Mouse (Mus musculus): ENCODE measurements around the gene B4galt4. TPM values are rescaled to one million over a fixed set of nuclear protein-coding genes. Genes with fewer than 3 reads are reported as not detected.

B4galt4 gene
- polyA plus RNA-seq, 1 experiment = not detected

- Histone ChIP-seq H3K9me3 (ENCODE audit: control insufficient read depth, low read length) (no peaks in the 10 kb centered on the region), H3K4me3 (replicated peaks) (no peak overlapping the region), H3K4me1 (ENCODE audit: control insufficient read depth) (no peaks in the 10 kb centered on the region), H3K27me3 (ENCODE audit: control insufficient read depth) (peaks cover 27% of the 10 kb centered on the region), H3K36me3 (ENCODE audit: control insufficient read depth) (no peaks in the 10 kb centered on the region)
- TF ChIP-seq TAL1 (IDR thresholded peaks at IDR 0.05; ENCODE audit: low read length) (no peak), GATA1 (IDR thresholded peaks at IDR 0.05; ENCODE audit: low read length) (no peak)
Measured at GRCm38 (mm10) chr16:38772906-38773496, 30.9 kb downstream of the B4galt4 start.

GRCm38 (mm10) chr16:38774964-38775746 is 33.1 kb downstream of the B4galt4 start:
- peaks cover 25% of the 10 kb centered on the region for H3K27me3 ChIP-seq (ENCODE audit: control insufficient read depth)
- H3K4me1 ChIP-seq (ENCODE audit: control insufficient read depth) = no peaks in the 10 kb centered on the region
- TF ChIP-seq TAL1 (IDR thresholded peaks at IDR 0.05; ENCODE audit: low read length) = no peak
- TF ChIP-seq GATA1 (IDR thresholded peaks at IDR 0.05; ENCODE audit: low read length) = no peak
- no peak overlapping the region for H3K4me3 ChIP-seq (replicated peaks)
- no peaks in the 10 kb centered on the region for H3K9me3 ChIP-seq (ENCODE audit: control insufficient read depth, low read length)
- H3K36me3 ChIP-seq (ENCODE audit: control insufficient read depth) = no peaks in the 10 kb centered on the region

DNA sequence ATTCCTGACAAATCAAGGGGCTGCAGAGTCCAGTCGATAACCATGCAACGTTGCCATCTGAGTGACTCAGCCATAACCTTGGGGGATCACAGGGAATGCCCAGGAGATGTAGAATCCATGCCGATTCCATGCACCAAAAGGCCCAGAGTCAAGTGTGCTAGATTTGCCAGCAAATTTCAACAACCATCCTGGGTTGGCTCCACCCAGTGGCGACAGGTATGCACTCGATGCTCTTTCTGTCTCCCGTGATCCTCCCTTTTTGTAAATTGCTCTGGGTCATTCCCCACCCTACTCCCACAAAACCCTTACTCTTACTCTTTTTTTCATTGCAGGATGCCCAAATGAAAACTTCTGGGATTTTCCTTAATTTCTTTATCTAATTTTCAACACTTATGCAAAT is 34.3 kb downstream of the B4galt4 start:
- H3K4me3 ChIP-seq (replicated peaks) = no peak overlapping the region
- no peaks in the 10 kb centered on the region for H3K4me1 ChIP-seq (ENCODE audit: control insufficient read depth)
- no peaks in the 10 kb centered on the region for H3K36me3 ChIP-seq (ENCODE audit: control insufficient read depth)
- peaks cover 26% of the 10 kb centered on the region for H3K27me3 ChIP-seq (ENCODE audit: control insufficient read depth)
- TF ChIP-seq GATA1 (IDR thresholded peaks at IDR 0.05; ENCODE audit: low read length) (no peak), TAL1 (IDR thresholded peaks at IDR 0.05; ENCODE audit: low read length) (no peak)
- H3K9me3 ChIP-seq (ENCODE audit: control insufficient read depth, low read length) = no peaks in the 10 kb centered on the region

DNA sequence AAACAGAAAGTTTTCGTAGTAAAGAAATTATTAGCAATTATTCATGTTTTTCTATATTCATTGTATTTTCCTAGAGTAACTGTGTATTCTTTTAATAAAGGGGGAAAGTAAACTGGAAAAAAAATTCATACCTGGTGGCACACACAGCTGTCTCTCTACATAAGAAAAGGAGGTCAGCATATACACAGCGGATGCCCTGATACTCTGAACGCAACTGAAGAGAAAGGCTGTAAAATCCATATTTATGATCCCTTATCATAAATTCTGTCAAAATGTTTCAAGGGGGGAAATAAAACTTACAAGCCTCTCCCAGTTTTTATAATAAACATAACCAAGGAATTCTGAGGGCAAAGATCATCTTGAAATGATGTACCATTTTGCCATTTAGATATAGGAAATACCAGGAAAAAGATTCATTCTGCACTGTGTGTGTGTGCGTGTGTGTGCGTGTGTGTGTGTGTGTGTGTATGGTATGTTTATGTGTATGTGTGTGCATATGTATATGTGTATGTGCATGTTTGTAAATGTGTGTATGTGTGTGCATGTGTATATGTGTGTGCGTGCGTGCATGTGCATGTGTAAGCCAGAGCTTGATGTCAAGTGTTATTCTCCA is 39.0 kb downstream of the B4galt4 start:
- Histone ChIP-seq H3K4me1 (ENCODE audit: control insufficient read depth) (no peaks in the 10 kb centered on the region), H3K27me3 (ENCODE audit: control insufficient read depth) (peaks cover 20% of the 10 kb centered on the region), H3K9me3 (ENCODE audit: control insufficient read depth, low read length) (no peaks in the 10 kb centered on the region), H3K36me3 (ENCODE audit: control insufficient read depth) (no peaks in the 10 kb centered on the region), H3K4me3 (replicated peaks) (no peak overlapping the region)
- TF ChIP-seq TAL1 (IDR thresholded peaks at IDR 0.05; ENCODE audit: low read length) = no peak
- no peak for TF ChIP-seq GATA1 (IDR thresholded peaks at IDR 0.05; ENCODE audit: low read length)

- no peak for TF ChIP-seq GATA1 (IDR thresholded peaks at IDR 0.05; ENCODE audit: low read length)
- no peak for TF ChIP-seq TAL1 (IDR thresholded peaks at IDR 0.05; ENCODE audit: low read length)
- peaks cover 16% of the 10 kb centered on the region for H3K27me3 ChIP-seq (ENCODE audit: control insufficient read depth)
- no peak overlapping the region for H3K4me3 ChIP-seq (replicated peaks)
- H3K36me3 ChIP-seq (ENCODE audit: control insufficient read depth) = no peaks in the 10 kb centered on the region
- H3K4me1 ChIP-seq (ENCODE audit: control insufficient read depth) = no peaks in the 10 kb centered on the region
- H3K9me3 ChIP-seq (ENCODE audit: control insufficient read depth, low read length) = no peaks in the 10 kb centered on the region
Measured at GRCm38 (mm10) chr16:38781946-38782345, 39.9 kb downstream of the B4galt4 start.

DNA sequence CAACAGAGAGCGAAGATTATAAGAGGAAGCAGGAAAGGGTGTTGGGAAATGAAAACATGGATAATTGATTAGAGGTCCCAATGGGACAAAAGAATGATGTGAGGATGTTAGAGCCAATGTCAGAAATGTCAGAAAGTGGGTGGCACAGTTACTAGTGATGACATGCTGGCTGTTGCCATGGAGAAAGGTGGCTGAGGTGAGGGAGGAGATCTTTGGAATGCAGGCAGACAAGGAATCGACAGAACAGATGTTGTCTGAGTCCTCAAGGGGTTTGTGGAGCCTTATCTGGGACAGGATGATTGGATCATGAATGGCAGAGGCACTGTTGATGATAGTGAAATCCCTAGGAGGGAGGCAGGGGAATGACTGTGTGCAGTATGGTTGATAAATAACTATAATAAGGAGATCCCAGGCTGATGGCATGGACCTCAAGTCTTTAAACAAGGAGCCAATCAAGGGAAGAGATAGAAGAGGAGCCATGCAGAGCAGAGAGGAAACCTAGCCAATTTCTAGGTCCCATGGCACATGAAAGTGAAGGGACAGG is 40.5 kb downstream of the B4galt4 start:
- H3K9me3 ChIP-seq (ENCODE audit: control insufficient read depth, low read length) = no peaks in the 10 kb centered on the region
- no peak for TF ChIP-seq GATA1 (IDR thresholded peaks at IDR 0.05; ENCODE audit: low read length)
- peaks cover 16% of the 10 kb centered on the region for H3K27me3 ChIP-seq (ENCODE audit: control insufficient read depth)
- no peaks in the 10 kb centered on the region for H3K36me3 ChIP-seq (ENCODE audit: control insufficient read depth)
- no peaks in the 10 kb centered on the region for H3K4me1 ChIP-seq (ENCODE audit: control insufficient read depth)
- H3K4me3 ChIP-seq (replicated peaks) = no peak overlapping the region

DNA sequence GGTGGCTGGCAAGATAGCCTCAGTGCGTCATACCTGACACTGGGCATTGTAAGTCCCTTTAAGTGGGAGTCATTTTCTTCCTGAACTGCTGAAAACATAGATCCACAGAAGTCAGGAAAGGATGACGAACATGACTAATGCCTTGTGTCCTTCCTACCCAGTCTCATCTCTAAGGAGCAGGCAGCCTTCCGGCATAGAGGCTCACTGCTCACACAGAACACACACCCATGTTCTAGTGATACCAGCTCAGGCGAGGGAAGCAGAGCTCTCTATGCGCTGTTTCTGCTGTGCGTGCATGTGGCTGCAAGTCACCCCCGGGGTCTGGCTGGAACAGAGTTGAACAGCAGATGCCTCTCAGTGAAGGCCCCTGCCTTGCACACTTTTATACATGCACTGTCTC is 43.2 kb downstream of the B4galt4 start:
- Histone ChIP-seq H3K4me1 (ENCODE audit: control insufficient read depth) (no peaks in the 10 kb centered on the region), H3K4me3 (replicated peaks) (no peak overlapping the region), H3K36me3 (ENCODE audit: control insufficient read depth) (no peaks in the 10 kb centered on the region), H3K27me3 (ENCODE audit: control insufficient read depth) (peaks cover 16% of the 10 kb centered on the region), H3K9me3 (ENCODE audit: control insufficient read depth, low read length) (no peaks in the 10 kb centered on the region)
- no peak for TF ChIP-seq GATA1 (IDR thresholded peaks at IDR 0.05; ENCODE audit: low read length)
- no peak for TF ChIP-seq TAL1 (IDR thresholded peaks at IDR 0.05; ENCODE audit: low read length)

DNA sequence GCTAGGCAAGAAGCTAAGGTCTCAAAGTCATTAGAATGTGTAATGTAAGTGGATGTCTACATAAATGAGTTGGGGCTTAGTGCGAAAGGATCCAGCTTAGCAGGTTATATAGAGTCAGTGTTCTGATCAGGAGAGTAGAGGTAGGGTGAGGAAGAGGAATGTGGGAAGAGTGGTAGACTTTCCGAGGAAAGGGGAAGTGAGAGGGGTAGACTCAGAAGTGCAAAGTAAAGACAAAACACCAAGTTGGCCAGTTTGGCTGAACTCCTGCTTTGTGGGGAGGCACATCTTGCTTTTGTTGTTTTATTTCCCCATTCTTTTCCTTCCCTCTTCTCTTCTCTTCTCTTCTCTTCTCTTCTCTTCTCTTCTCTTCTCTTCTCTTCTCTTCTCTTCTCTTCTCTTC is 47.0 kb downstream of the B4galt4 start:
- no peak for TF ChIP-seq TAL1 (IDR thresholded peaks at IDR 0.05; ENCODE audit: low read length)
- no peak for TF ChIP-seq GATA1 (IDR thresholded peaks at IDR 0.05; ENCODE audit: low read length)
- Histone ChIP-seq H3K9me3 (ENCODE audit: control insufficient read depth, low read length) (no peaks in the 10 kb centered on the region), H3K27me3 (ENCODE audit: control insufficient read depth) (peaks cover 8% of the 10 kb centered on the region), H3K4me1 (ENCODE audit: control insufficient read depth) (no peaks in the 10 kb centered on the region), H3K36me3 (ENCODE audit: control insufficient read depth) (no peaks in the 10 kb centered on the region), H3K4me3 (replicated peaks) (no peak overlapping the region)

DNA sequence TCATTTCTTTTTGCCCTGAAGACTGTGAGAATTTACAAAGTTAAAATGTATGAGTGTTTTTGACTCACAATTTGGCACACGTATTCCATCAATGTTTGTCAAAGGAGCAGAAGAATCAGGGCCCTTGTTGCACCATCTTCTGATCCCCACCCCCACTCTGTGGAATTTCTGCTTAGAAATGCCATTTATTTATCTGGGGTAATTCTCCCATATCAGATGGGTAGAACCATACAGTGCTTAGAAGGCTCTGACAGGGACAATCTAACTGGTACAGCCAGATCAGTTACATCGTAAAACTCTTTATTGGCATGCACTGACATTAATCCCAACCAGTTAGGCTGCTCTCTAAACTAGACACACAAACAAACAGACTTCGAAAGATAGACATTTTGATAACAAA is 47.9 kb downstream of the B4galt4 start:
- Histone ChIP-seq H3K9me3 (ENCODE audit: control insufficient read depth, low read length) (no peaks in the 10 kb centered on the region), H3K36me3 (ENCODE audit: control insufficient read depth) (no peaks in the 10 kb centered on the region), H3K4me3 (replicated peaks) (no peak overlapping the region), H3K27me3 (ENCODE audit: control insufficient read depth) (peaks cover 3% of the 10 kb centered on the region; the same call in 1 of the 2 replicates), H3K4me1 (ENCODE audit: control insufficient read depth) (no peaks in the 10 kb centered on the region)
- TF ChIP-seq TAL1 (IDR thresholded peaks at IDR 0.05; ENCODE audit: low read length) = no peak
- no peak for TF ChIP-seq GATA1 (IDR thresholded peaks at IDR 0.05; ENCODE audit: low read length)
